Mouse (Mus musculus) liver, embryonic 14.5 days (tissue): ENCODE results near the gene Ak5.

ENCODE experiments used
- CTCF ChIP-seq: IDR thresholded peaks from 2 replicates; pipeline ENCODE4 v1.5.1; 2016; ENCODE audit warnings: antibody characterized with exemption, low read depth, control low read depth
- EP300 ChIP-seq: IDR thresholded peaks from 2 replicates; pipeline ENCODE4 v1.6.1; 2016; ENCODE audit warnings: antibody characterized with exemption, low read depth

DNA sequence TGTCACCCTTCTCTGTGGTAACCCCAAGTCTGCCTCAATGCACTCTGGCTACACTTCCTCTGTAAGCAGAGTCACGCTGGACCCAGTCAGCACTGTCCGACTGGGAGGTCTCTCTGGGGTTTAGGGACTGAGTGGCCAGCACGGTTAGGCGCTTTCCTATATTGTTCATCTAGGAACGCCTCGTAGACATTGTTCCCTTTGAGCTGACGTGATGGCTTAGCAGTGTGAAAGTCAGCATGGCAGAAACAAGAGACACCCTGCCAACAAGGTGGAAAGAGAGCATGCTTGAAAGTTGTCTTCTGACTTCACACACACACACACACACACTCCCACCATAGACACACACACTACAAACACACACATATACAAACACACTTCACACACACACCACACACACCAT, 112.9 kb downstream of the Ak5 start:
- TF ChIP-seq CTCF (no peak), EP300 (no peak)
